Mouse (Mus musculus) heart, postnatal 0 days (tissue): ENCODE data around the gene Map4k2. TPM values are rescaled to one million over a fixed set of nuclear protein-coding genes. Genes with fewer than 3 reads are reported as not detected.
"Not testable (repeated sequence)": the region's sequence is repeated elsewhere in the genome, so short reads cannot be mapped to it uniquely, and the experiment has no call there.

Experiments used
- ATAC-seq: fragments of 200-750 bp; cut with Nextera tagmentation; 2 replicates; pipeline ENCODE4 v1.8.0; 2017; ENCODE audit warnings: low read depth, moderate number of reproducible peaks, moderate library complexity; ENCODE audit not compliant: insufficient read depth
- DNase-seq: peaks from one replicate; pipeline ENCODE4 v3.0.0-alpha.2; 2016; ENCODE audit warnings: low spot score
- H3K27ac ChIP-seq: fragments of 300-500 bp; sonication (generic); 2 replicates; pipeline ENCODE4 v1.5.1; 2014; ENCODE audit warnings: low read depth, mild to moderate bottlenecking
- H3K27me3 ChIP-seq: fragments of 300-500 bp; sonication (generic); 2 replicates; pipeline ENCODE4 v1.6.1; 2014; ENCODE audit warnings: low read length, mixed read lengths; ENCODE audit not compliant: control insufficient read depth, insufficient read depth
- H3K36me3 ChIP-seq: fragments of 300-500 bp; sonication (generic); replicated peaks from 2 replicates; pipeline ENCODE4 v1.6.1; 2014; ENCODE audit warnings: low read length, mixed read lengths; ENCODE audit not compliant: control insufficient read depth, insufficient read depth
- H3K4me1 ChIP-seq: fragments of 300-500 bp; sonication (generic); 2 replicates; pipeline ENCODE4 v1.6.1; 2014; ENCODE audit warnings: antibody characterized with exemption; ENCODE audit not compliant: control insufficient read depth, insufficient read depth
- H3K4me2 ChIP-seq: fragments of 300-500 bp; sonication (generic); 2 replicates; pipeline ENCODE4 v1.6.1; 2014; ENCODE audit warnings: low read depth, mild to moderate bottlenecking, low read length, moderate library complexity
- H3K4me3 ChIP-seq: fragments of 300-500 bp; sonication (generic); 2 replicates; pipeline ENCODE4 v1.5.1; 2014; ENCODE audit warnings: low read depth, low read length
- H3K9ac ChIP-seq: fragments of 300-500 bp; sonication (generic); replicated peaks from 2 replicates; pipeline ENCODE4 v1.6.1; 2014; ENCODE audit warnings: low read depth, low read length, mixed read lengths
- H3K9me3 ChIP-seq: fragments of 300-500 bp; sonication (generic); replicated peaks from 2 replicates; pipeline ENCODE4 v1.6.1; 2016; ENCODE audit warnings: low read length; ENCODE audit not compliant: control insufficient read depth
- CTCF ChIP-seq: IDR thresholded peaks from 2 replicates; pipeline ENCODE4 v1.5.1; 2016; ENCODE audit warnings: antibody characterized with exemption, control low read depth, low read depth
- EP300 ChIP-seq: IDR thresholded peaks from 2 replicates; pipeline ENCODE4 v1.6.1; 2016; ENCODE audit warnings: antibody characterized with exemption, low read depth
- WGBS: fragments of 180-500 bp; shearing (Covaris S2); extraction: QIAGEN DNeasy Blood & Tissue Kit; methylation state at CpG from one replicate; pipeline ENCODE4 v1.1.7; 2014; 5-methylcytosine and 5-hydroxymethylcytosine counted together
- polyA plus RNA-seq: library from polyadenylated mRNA; unstranded; fragments of >200 nt; fragmentation: Nextera tagmentation; extraction: Ambion mirVana; gene quantifications from 2 replicates; pipeline ENCODE4 v1.2.1, GENCODE M21; 2015
- total RNA-seq: library from RNA; depleted of rRNA; stranded (reverse); fragments of >200 nt; gene quantifications from 2 replicates; pipeline ENCODE4 v1.2.3, GENCODE M21; 2014; ENCODE audit warnings: low replicate concordance

Map4k2 gene
- total and polyA plus RNA-seq, 2 experiments from 2014 or later: 10.1 to 48.4 TPM

GRCm38 (mm10) chr19:6307733-6308531 lies 33.0 kb upstream of the Map4k2 start:
- Histone ChIP-seq H3K4me3 (no peak overlapping the region), H3K4me2 (no peak overlapping the region), H3K27me3 (no peaks in the 10 kb centered on the region), H3K9ac (no peak overlapping the region), H3K36me3 (peaks cover 7% of the 10 kb centered on the region), H3K27ac (no peak overlapping the region), H3K4me1 (no peaks in the 10 kb centered on the region), H3K9me3 (no peaks in the 10 kb centered on the region)
- 82% methylated on average over 9 of the region's 9 CpGs for WGBS
- ATAC-seq: no peak
- DNase-seq: no peak
- no peak for TF ChIP-seq EP300
- no peak for TF ChIP-seq CTCF

GRCm38 (mm10) chr19:6310181-6310580 lies 30.8 kb upstream of the Map4k2 start:
- Histone ChIP-seq H3K27me3 (no peaks in the 10 kb centered on the region), H3K9me3 (no peaks in the 10 kb centered on the region), H3K36me3 (peaks cover 26% of the 10 kb centered on the region), H3K4me1 (no peaks in the 10 kb centered on the region), H3K4me2 (no peak overlapping the region), H3K4me3 (no peak overlapping the region), H3K27ac (no peak overlapping the region), H3K9ac (no peak overlapping the region)
- DNase-seq (no peak), ATAC-seq (no peak)
- WGBS: 85% methylated on average over 5 of the region's 5 CpGs
- TF ChIP-seq CTCF (no peak), EP300 (no peak)

- not testable (repeated sequence) for H3K9me3 ChIP-seq, H3K27ac ChIP-seq, H3K4me3 ChIP-seq, ATAC-seq, H3K27me3 ChIP-seq, H3K4me1 ChIP-seq, H3K9ac ChIP-seq, DNase-seq, H3K4me2 ChIP-seq
- WGBS: 95% methylated on average over 3 of the region's 3 CpGs
- H3K36me3 ChIP-seq: peaks cover 42% of the 10 kb centered on the region
Observed at GRCm38 (mm10) chr19:6311783-6312182, 29.2 kb upstream of the Map4k2 start.

- 83% methylated on average over 8 of the region's 8 CpGs for WGBS
- no peaks in the 10 kb centered on the region for H3K9me3 ChIP-seq
Observed at GRCm38 (mm10) chr19:6313796-6314195, 27.1 kb upstream of the Map4k2 start.

GRCm38 (mm10) chr19:6314513-6314912 lies 26.4 kb upstream of the Map4k2 start:
- Histone ChIP-seq H3K4me2 (no peak overlapping the region), H3K27ac (no peak overlapping the region), H3K9ac (no peak overlapping the region), H3K4me1 (no peaks in the 10 kb centered on the region), H3K36me3 (peaks cover 61% of the 10 kb centered on the region), H3K4me3 (no peak overlapping the region), H3K9me3 (no peaks in the 10 kb centered on the region), H3K27me3 (no peaks in the 10 kb centered on the region)
- whole genome bisulfite sequencing: 72% methylated on average over 8 of the region's 8 CpGs
- DNase-seq (no peak), ATAC-seq (no peak)
- TF ChIP-seq EP300 (no peak), CTCF (no peak)

More at GRCm38 (mm10) chr19:6313796-6314195, 27.1 kb upstream of the Map4k2 start:
- DNase-seq: no peak
- TF ChIP-seq EP300 (no peak), CTCF (no peak)
- H3K4me3 ChIP-seq: no peak overlapping the region
- ATAC-seq: no peak
- H3K9ac ChIP-seq: no peak overlapping the region
- no peak overlapping the region for H3K27ac ChIP-seq
- no peaks in the 10 kb centered on the region for H3K4me1 ChIP-seq
- H3K36me3 ChIP-seq: peaks cover 57% of the 10 kb centered on the region
- no peak overlapping the region for H3K4me2 ChIP-seq
- no peaks in the 10 kb centered on the region for H3K27me3 ChIP-seq

GRCm38 (mm10) chr19:6315573-6315972 lies 25.4 kb upstream of the Map4k2 start:
- H3K27me3 ChIP-seq: no peaks in the 10 kb centered on the region
- H3K4me1 ChIP-seq: no peaks in the 10 kb centered on the region
- H3K36me3 ChIP-seq: peaks cover 63% of the 10 kb centered on the region
- 77% methylated on average over 14 of the region's 14 CpGs for WGBS
- H3K27ac ChIP-seq: no peak overlapping the region
- DNase-seq: no peak
- no peaks in the 10 kb centered on the region for H3K9me3 ChIP-seq
- TF ChIP-seq CTCF (no peak), EP300 (no peak)
- no peak for ATAC-seq
- no peak overlapping the region for H3K4me3 ChIP-seq
- no peak overlapping the region for H3K4me2 ChIP-seq
- H3K9ac ChIP-seq: no peak overlapping the region
